Mouse (Mus musculus): Measurements from ENCODE around the gene Gpr180. TPM values are rescaled to one million over a fixed set of nuclear protein-coding genes. Genes with fewer than 3 reads are reported as not detected.

The Gpr180 gene
- polyA plus RNA-seq, 1 experiment from 2014 or later = 30.0 TPM

DNA sequence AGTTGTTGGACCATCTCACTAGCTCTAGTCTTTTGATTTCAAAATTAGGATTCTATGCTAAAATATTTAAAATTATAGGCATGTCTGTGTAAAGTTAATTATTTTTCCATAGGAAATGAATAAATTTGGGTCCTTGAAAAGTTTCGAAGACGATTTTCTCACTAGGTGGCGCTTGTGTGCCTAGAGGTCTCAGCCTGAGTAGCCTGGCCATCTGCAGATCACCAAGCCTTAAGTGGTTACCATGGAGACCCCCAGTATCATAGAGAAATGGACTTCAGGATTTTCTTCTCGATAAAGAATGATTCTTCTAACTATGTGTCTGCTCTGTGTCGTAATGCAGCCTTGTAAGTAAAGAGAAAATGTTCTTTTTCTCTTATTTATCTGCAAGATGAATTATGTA is 72.7 kb downstream of the Gpr180 start:
- Histone ChIP-seq H3K4me3 (ENCODE audit: low read depth, low read length) (no peak overlapping the region), H3K27ac (ENCODE audit: low read depth, low read length) (no peak overlapping the region), H3K27me3 (replicated peaks; ENCODE audit: control insufficient read depth, insufficient read depth, low read length) (no peaks in the 10 kb centered on the region; the same call in 1 of the 2 replicates), H3K4me1 (ENCODE audit: control insufficient read depth, insufficient read depth, low read length) (no peaks in the 10 kb centered on the region), H3K9ac (ENCODE audit: low read length) (no peak overlapping the region), H3K9me3 (replicated peaks; ENCODE audit: control insufficient read depth, low read length) (no peaks in the 10 kb centered on the region), H3K36me3 (ENCODE audit: control insufficient read depth, insufficient read depth, low read length) (no peaks in the 10 kb centered on the region), H3K4me2 (ENCODE audit: low read length) (no peak overlapping the region)
- DNase-seq (ENCODE audit: low spot score) = peak; percentile 81
- ATAC-seq = peak; percentile 51
- 9% methylated on average over 5 of the region's 5 CpGs for WGBS

GRCm38 (mm10) chr14:118212188-118212804 is 75.3 kb downstream of the Gpr180 start:
- Histone ChIP-seq H3K27me3 (replicated peaks; ENCODE audit: control insufficient read depth, insufficient read depth, low read length) (no peaks in the 10 kb centered on the region; the same call in 1 of the 2 replicates), H3K4me3 (ENCODE audit: low read depth, low read length) (no peak overlapping the region), H3K9me3 (replicated peaks; ENCODE audit: control insufficient read depth, low read length) (no peaks in the 10 kb centered on the region), H3K27ac (ENCODE audit: low read depth, low read length) (no peak overlapping the region), H3K4me1 (ENCODE audit: control insufficient read depth, insufficient read depth, low read length) (no peaks in the 10 kb centered on the region), H3K36me3 (ENCODE audit: control insufficient read depth, insufficient read depth, low read length) (no peaks in the 10 kb centered on the region), H3K9ac (ENCODE audit: low read length) (no peak overlapping the region), H3K4me2 (ENCODE audit: low read length) (no peak overlapping the region)
- ATAC-seq (peak; percentile 64), DNase-seq (ENCODE audit: low spot score) (peak; percentile 72)
- WGBS = 36% methylated on average over 15 of the region's 15 CpGs

Other genes with a start within 250 kb of the Gpr180 start
- gene Dct, start 84.9 kb upstream of the Gpr180 start, polyA plus RNA-seq (2014; fragmentation: Nextera tagmentation; extraction: Ambion mirVana) = 7.9 and 8.7 TPM in 2 replicates
- 24.4 and 25.8 TPM in 2 replicates for gene Tgds, start 4.4 kb upstream of the Gpr180 start, polyA plus RNA-seq (2014; fragmentation: Nextera tagmentation; extraction: Ambion mirVana)
- 6.6 and 9.3 TPM in 2 replicates for gene Sox21, start 99.9 kb downstream of the Gpr180 start, polyA plus RNA-seq (2014; fragmentation: Nextera tagmentation; extraction: Ambion mirVana)
- gene Gm9376, start 129.8 kb downstream of the Gpr180 start, polyA plus RNA-seq (2014; fragmentation: Nextera tagmentation; extraction: Ambion mirVana) = not detected in 2 replicates